Mouse (Mus musculus) lung, postnatal 4 days (tissue): ENCODE data around the gene Gramd1b.

Source experiments
- DNase-seq, 2 experiments: peaks; one replicate each; pipeline ENCODE4 v3.0.0; 2021

The Gramd1b gene

DNA sequence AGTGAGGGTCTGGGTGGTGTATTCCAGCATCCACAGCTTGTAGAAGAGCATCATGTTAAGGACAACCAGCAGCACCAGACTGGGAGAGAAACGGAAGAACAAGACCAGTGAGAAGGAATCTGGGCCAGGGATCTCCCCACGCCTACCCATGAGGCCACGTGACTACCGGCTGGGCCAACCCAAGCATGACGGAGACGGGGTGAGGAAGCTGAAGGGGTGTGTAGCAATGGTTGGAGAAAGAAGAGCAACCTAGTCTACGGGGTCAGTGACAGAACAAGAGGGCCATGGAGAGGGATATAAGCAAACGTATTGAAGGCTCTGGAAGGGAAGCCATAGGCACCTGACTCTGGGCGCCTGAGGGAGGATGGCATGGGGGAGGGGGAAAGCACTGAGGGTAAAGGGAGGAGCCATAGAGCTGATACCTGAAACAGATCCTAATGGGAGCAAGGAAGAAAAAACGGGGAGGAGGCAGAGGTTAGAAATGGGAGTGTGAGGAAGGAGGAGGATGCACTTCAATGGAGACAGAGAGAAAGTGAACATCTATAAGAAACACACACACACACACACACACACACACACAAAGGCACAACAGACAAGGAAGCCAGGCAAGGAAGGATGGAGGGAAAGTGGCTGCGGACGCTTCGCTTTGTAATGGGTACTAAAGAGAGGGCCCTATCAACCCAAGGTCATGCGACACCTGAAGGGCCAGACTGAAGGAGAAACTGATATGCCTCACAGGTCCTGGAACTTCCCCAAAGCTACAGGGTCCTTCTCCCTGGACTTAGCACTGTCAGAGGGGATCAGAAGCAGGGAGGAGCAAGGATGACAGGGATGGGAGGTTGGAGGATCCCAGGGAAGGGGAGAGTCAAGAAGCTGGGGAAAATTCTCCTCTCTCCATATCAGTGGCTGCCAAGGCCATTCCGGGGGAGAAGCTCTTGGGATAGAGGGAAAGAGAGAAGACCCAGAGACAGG lies 230.9 kb downstream of the Gramd1b start:
- DNase-seq, result no peak

DNA sequence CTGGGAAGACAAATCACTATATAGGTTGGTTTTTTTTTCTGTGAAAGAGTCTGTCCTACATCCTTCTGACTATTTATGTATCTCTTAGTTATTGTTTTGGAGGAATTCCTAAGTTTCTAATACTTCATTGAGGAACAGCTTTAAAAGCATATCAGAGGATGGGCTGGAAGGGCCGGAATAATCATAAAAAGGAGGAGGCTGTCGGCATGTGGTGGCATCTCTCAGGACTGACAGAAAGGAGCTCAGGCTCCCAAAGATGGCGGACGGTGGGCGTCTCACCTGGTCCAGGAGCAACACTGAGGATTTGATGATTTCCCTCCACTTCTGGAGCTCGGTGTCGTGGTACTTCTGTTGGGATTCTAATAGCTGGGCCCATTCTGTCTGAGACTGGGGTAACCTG lies 231.9 kb downstream of the Gramd1b start:
- DNase-seq, result no peak

DNA sequence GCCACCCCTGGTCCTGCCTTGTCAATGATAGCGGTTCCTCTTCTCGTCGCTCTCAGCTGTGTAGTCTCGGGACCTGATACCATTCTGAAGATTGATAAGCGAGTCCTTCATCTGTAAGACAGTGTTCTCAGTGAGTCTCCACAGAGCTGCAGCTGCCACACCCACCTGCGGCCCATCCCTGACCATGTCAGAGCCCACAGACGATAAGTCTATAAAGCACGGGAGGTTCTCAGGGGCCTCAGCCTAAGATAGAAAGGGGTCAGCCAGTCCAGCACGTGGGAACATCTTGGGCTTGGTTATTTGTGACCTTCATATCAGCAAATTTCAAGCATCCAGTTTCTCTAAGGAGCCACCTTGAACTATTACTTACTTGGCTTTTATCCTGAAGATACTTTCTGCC lies 233.2 kb downstream of the Gramd1b start:
- DNase-seq, result no peak

DNA sequence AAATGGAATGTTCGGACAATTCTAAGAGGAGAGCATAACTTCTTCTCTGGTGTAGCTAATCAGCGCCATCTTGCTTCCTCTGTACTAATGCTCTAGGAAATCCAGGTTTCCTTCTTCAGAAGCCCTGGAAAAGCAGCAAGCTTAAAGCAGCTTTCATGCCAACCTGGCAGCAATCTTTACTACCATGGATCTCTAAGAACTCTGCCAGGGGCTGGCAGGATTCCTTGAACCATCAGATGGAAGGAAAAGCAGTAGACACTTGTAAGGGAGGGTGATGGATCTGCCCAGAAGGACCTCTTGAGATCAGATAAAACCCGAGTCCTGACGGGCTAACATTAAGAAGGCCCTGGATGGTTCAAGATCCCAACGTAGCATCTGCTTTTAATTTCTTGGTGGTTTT lies 234.9 kb downstream of the Gramd1b start:
- DNase-seq, result no peak

DNA sequence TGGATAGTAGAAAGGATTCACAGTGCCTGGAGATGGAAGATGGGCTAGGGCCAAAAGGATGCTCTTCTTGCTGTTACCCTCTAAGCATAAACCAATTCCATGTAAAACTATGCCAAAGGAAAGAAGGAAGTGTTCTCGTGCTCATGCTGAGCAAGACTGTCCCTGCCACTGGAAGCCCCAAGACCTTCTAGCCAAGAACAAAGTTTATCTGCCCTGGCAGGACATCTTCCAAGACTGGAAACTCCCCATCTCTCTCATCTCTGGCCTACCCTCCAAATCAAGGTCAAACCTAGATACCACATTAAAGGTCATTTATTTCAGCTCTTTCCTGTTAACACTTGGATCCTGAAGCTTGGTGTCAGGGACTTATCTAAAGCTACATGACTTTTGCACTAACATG lies 236.3 kb downstream of the Gramd1b start:
- DNase-seq, result no peak

DNA sequence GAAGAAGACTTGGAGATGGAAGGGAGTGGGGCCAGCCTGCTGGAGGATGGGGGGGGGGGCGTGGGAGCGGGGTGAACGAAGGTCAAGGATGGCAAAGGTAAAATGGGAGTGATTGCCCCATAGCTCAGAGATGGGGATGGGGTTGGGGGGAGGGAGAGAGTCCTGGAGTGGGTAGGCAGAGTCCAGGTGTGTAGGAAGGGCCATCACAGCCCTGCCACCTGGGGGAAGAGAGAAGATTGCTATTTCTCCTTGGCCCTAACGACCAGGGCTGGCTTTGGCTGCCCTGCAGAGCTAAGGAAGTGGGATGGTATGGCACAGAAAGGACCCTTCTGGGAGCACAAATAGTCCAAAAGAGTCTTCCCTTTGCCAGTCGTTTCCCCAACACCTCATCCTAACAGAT lies 237.0 kb downstream of the Gramd1b start:
- no peak for DNase-seq

DNA sequence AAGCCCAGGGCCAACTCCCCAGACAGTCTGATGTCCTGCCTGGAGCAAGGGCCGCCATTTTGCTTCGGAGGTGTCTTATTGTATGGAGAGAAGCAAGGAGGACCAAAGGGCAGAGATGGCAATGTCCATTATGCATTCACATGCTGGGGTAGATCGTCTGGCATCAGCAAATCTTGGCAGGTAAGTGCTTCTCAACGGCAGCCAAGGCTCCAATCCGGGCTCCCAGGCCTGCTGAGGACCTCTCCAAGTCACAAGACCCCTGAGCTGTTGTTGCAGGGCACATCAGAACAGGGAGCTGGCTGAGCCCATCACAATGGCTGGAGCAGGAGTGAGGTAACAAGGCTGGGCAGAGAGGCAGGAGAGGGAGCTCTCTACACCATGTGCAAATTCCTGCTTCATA lies 237.4 kb downstream of the Gramd1b start:
- no peak for DNase-seq

DNA sequence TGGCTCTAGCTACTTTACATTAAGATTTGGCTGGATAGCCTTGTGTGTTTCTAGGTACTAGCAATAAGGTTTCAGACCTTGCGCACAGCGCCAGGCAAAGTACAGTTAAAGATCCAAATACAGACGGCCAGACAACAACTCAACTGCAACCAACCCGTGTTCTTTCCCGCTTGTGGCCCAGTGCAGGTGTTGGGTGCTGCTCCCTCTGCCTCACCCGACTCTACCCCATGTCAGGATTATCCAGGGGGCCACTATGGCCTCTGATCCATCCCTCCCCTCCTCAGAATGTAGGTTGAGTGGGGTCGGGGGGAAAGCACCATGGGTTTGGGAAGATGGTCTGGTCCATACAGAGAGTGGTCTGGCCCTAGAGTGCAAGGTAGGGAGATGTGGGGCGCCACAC lies 237.9 kb downstream of the Gramd1b start:
- DNase-seq, result no peak

DNA sequence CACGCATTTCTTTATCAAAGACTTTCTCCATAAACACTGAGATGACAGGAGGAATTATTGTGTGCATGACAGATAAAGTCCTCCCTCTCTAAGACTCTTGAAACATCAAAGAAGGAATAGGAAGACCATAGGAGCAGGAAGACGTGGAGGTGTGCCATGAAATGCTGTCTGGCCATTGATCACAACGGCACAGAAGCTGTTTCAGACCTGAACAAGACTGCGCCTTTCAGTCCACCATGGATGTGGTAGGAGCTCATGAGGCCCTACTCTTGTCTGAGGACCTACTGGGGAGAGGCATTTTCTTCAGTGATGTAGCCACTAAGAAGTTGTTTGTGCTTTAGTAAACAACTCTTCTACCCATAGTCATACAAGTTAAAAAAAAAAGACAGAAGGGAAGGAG lies 238.7 kb downstream of the Gramd1b start:
- no peak for DNase-seq

DNA sequence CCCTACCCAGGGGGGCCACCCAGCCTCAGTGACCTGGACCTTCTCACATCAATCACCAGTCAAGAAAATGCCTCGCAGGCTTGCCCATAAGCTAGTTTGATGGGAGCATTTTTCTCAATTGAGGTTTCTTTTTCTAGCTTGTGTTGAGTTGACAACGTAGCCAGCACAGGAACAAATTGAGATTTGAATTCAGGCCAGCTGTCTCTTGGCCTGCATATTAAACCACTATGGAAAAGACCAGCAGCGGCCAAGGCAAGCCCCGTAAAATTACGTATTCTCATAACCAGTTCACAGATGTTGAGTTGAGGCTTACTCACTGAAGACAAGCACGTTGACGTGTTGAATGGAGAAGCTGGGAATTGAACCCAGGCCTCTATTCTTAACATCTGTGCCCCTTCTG lies 248.2 kb downstream of the Gramd1b start:
- no peak for DNase-seq

DNA sequence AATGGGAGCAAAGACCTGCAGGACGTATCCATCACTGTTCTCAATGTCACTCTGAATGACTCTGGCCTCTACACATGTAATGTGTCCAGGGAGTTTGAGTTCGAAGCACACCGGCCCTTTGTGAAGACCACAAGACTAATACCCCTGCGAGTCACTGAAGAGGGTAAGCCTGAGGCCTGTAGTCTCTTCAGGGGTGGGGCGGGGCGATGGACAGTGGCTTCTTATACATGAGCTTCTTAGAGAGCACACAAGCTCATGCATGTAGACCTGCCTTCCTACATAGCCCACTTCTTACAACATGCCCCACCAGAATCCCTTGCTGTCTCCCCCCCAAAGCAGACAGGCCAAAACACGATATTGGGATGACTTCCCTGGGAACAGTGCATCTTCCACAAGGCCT lies 251.7 kb downstream of the Gramd1b start:
- no peak for DNase-seq

DNA sequence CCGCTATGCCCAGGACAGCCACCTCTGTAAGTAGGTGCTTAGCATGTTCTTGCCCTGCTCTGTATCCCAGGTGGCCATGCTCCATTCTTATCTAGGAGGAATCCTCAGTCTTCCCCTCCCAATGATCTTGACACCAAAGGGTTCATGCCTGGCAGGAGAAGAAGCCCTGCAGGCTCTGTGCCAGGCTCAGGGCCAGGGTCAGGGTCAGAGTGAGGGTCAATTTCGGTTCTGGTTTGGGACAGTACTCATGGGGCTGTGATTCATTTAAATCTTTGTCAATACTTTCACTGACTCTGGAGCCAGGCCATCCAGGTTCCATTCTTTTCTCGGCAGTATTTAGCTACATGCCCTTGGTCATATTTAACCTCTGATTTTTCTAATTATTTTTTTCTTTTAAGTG lies 253.5 kb downstream of the Gramd1b start:
- DNase-seq, result no peak

DNA sequence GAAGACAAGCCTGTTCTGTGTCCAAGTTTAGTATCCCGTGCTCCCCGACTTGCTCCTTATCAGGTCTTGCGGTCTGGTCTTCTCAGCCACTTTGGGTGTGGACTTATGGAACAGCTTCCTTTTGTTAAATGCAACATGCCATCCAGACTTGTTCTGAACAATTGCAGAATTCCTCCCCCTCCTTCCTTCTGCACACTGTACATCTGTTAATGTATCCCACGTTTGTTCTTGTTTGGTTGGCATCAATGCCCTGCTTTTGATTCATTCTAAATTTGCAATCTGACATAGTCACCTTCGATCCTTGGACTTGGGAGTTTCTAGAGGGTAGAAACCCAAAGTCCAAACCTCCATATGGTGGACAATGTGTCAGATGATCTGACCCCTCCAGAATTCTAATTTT lies 255.3 kb downstream of the Gramd1b start:
- no peak for DNase-seq

DNA sequence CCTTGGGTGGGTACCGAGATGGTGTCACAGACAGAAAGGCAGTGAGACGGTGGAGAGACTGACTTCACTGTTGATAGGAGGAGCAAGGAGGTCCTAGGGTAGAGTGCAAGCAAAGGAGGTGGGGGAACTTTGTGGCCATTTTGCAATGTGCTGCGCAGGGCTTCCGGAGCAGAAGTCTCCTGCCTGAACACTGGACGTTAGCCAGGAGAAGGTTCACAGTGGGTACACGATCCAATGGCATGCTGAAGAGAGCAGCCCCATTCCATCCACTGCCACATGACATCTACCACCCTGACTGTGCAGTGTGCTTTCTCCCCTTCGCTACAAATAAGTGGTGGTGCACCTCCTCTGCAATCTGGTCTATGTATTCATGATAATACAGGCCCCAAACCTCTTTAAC lies 258.4 kb downstream of the Gramd1b start:
- peak in 1 of 2 experiments; percentile 20 for DNase-seq

DNA sequence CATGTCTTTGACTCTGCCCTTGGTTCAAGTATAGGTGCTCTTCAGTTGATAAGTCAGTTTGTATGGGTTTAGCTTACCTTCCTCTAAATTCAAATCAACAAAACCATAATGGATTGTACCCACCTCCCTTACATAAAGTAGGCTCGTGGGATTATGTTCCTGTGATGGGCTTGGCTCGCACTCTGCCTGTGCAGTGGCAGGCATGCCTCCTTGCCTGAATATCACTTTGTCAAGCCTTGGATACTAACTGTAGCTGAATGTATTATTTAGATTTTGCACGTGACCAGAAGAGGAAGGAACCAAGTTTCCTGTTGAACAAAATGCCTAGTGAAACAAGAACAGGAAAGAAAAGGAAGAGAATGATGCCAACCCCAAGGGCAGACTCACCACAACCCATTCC lies 260.1 kb downstream of the Gramd1b start:
- DNase-seq, result peak in 1 of 2 experiments; percentile 26

DNA sequence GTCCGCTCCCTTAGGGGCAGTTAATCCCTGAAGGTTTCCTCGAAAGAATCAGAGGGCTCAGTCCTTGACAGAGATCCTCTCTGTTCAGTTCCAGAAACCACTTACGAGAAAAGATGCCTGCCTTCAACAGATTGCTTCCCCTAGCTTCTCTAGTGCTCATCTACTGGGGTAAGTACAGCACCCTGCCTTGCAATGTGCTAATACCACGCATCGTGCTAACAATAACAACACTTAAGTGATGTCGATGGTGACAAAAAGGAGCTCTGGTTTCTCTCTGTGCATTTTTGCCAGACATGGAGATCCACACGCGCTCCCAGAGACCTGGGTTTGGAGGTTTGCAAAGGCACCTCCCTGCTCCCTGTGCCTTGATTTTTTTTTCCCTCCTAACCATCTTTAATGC lies 261.3 kb downstream of the Gramd1b start:
- no peak for DNase-seq

DNA sequence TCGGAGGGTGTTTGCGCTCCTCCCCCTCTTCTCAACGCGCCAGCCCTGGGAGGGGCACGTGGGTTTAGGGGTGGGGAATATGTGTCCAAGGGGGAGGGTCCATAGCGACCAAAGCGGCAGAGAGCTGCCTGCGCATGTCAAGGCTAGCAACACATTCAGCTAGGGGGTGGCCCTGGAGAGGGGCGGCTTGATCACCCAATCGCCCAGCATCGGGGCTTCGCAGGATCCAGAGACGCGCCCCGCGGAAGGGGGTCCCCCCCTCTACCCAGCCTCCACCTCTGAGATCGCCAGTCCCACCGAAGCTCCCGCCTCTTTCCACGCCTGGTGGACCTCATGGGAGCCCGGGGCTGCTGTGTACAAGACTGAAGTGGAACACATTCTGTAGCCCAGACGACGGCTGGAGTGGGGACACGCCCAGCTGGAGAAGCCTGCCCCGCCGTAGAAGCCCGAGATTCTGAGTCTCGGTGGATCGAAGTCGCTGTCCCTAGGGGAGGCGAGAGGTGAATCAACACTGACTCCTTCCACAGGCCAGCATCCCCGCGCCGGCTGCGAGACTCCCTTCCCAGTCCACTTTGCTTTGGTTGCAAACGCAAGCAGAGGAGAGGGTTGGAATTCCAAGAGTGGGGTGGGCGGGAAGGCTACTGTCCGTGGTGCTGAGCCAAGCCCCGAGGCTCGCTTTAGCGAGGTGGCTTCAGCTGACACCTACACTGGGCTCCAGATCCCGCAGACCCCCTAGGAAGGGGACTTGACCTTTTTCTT lies 261.9 kb downstream of the Gramd1b start, which contains the start of gene Scn3b:
Gene Scn3b (plus strand): TSS at position 115 of the 759 bp plus-strand sequence.
- peak; percentile 74 to 90 for DNase-seq

DNA sequence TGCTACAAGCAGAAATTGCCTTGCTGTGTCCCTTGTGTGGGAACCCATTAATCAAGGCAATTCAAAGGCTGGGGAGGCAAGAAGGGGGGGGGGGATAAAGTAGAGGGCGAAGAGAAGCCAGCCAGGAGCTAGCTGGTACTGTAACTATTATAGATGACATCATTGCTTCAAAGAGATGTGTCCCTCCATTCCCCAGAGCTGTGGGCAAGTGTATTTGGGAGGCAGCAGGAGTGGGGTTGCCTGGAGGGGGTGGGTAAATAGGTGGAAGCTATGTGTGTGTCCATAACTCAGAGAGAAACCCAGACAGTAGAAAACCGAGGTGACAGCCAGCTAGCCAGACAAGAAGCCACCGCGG lies 262.5 kb downstream of the Gramd1b start:
- DNase-seq, result no peak

DNA sequence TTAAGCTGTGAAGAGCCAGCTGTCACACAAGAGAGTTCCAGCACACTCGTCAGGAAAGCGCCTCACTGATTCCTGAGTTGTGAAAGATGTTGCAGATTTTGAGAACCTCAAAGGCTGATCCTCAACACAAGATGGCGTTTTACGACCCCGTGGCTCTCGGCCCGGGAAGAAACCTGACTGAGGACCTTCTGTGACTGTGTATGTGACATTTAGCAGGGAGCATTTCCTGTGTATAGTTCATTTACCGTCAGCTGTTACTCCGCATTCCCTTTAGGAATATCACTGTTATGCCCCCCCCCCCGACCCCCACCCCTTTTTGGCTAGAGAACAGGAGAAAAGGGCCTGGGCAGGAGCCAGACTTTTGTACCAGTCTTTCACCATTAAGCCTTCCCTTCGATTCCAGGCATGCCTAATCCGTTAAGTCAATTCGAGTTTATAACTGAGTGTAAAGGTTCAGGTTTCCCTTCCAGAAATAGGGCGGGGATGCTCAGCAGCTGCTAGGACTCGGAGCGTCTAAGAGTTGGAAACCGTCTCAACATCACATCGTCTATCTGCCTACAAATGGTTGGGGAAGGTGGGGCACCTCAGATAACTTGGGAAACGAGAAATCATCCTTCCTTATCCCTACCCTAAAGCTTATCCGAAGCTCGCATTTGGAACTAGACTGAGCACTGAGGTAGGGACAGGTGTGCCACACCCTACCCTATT lies 263.0 kb downstream of the Gramd1b start:
- DNase-seq, result peak in 1 of 2 experiments; percentile 28

DNA sequence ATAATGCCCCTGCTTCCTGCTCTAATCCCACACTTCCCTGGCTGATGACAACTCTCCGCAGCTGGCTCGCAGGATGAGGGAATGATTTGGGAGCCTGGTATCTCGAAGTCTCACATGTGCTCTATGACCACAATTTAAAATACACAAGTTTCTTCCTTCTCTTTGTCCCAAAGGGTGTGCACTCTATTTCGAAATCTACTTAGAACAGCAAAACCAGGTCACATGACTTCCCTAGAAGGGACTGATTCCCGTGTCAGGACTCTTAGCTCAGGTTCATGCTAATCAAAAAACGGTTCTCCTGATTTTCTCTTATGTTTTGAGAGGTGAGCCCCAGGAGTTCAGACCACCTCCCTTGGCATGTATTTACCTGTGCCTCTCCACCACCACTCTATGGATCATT lies 267.3 kb downstream of the Gramd1b start:
- DNase-seq, result no peak

DNA sequence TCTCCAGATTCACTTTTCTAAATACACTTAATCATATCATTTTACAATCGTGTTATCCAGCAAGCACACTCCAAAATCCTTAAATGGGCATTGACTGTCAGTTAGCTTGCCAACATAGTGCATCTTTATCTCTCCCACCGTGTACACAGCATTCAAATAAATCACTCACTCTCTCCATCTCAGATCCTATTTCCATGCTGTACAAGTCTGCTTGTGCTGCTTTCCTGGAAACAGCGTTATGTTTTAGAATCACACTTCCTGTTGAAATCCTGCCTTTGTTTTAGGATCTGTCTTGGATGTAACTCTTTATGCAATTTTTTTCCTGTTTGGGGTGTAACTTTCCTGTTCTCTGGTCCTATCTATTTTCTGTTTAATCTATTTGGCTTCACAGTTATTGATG lies 278.7 kb downstream of the Gramd1b start:
- DNase-seq, result no peak

DNA sequence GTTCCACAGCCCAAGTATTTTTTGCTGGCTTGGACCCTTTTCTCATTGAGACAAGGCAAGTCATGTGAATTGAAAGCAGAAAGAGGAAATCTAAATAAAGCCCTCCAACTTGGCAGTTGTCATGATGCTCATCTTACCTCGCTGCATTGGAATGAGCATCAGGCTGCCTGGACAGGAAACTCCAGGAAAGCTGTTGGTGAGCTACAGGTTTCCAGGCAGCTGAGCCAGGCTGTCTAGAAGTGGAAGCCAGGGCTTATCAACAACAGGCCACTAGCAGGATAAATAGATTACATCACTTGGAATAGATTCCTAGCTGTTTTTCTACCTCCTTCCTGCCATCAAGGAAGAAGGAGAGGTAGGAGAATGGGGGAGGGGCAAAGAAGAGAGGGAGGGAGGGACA lies 282.1 kb downstream of the Gramd1b start:
- DNase-seq, result peak; percentile 30 to 71

DNA sequence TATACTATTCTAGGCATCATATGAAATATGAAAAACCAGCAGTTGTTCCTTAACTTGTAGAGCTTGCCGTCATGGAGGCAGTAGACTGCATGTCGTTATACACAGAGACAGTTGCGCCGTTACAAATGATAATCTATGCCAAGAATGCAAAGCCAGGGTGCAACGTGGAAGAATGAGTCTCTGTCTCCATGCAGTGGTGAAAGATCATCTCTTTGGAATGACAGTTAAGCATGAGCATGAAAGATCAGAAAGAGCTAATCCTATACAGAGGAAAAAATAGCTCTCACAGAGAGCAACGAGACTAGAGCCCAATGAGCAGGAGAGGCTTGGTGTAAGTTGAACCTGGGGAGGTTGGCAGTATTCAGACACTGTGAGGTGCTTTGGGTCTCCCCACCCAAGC lies 284.5 kb downstream of the Gramd1b start:
- DNase-seq, result no peak
